Mouse (Mus musculus) bone marrow, adult 2 months (tissue): ENCODE results near the gene Rtl1.

Source experiments
- CTCF ChIP-seq: fragments of 200-500 bp; IDR thresholded peaks from 2 replicates; pipeline ENCODE4 v1.5.1; 2011; ENCODE audit warnings: low read length, control low read depth; ENCODE audit not compliant: control insufficient read depth, insufficient read depth
- POLR2A ChIP-seq: fragments of 200-500 bp; IDR thresholded peaks from 2 replicates; pipeline ENCODE4 v1.6.1; 2011; ENCODE audit warnings: low read depth, mild to moderate bottlenecking, control low read depth, low read length, borderline replicate concordance; ENCODE audit not compliant: control insufficient read depth

DNA sequence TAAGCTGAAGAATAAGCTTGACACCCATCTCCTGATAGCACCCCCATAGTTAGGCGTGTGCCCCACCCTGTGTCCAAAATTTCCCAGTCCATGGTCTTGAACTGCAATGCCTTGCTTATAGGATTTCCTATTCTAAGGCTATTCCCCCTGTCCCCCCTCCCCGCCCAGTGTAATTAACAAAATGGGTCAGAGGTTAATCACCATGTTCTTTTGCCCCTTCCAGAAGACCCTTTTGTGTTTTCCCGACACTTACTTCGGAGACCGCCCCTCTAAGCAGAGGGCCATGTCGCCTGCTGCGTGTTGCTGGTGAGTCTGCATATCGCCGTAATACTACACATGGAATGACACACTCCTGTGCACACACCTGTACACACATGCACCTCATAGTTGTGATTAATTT lies 7.1 kb upstream of the Rtl1 start:
- TF ChIP-seq POLR2A: no peak
- TF ChIP-seq CTCF: no peak
